Mouse (Mus musculus) ES-E14 (cell line): Measurements from ENCODE around the gene Hdx.

ENCODE experiments used
- CHD2 ChIP-seq: IDR thresholded peaks from 2 replicates; pipeline ENCODE4 v1.6.1; 2014; ENCODE audit warnings: mild to moderate bottlenecking, low read depth, low read length, inconsistent platforms
- HCFC1 ChIP-seq: IDR thresholded peaks from 2 replicates; pipeline ENCODE4 v1.6.1; 2012; ENCODE audit warnings: low read length, inconsistent platforms, borderline replicate concordance; ENCODE audit not compliant: insufficient read depth
- ZNF384 ChIP-seq: IDR thresholded peaks from 2 replicates; pipeline ENCODE4 v1.6.1; 2012; ENCODE audit warnings: low read depth, low read length, inconsistent platforms

DNA sequence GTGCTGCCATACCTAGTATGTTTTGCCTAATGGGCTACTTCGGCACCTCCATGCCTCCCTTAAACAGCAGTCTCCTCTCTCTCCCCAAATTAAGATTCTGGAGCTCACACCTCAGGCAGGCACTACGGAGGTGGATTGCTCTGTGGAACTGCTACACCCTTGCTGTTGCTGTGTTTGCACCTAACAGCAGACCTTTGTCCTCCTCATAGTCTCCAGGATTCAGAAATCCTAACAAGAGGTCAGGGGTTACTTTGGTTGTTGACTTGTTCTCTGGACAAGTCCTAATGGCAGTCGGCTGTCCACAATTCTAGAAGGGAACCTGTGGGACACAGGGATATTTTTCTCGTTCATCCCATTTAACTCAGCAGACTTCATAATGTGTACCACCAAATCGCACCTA is 56.3 kb downstream of the Hdx start:
- TF ChIP-seq HCFC1 (no peak), ZNF384 (no peak), CHD2 (no peak)
